Mouse (Mus musculus) MEL-GATA-1-ER (cell line): Measurements from ENCODE around the gene Phldb1.
"Not testable (repeated sequence)": the region's sequence is repeated elsewhere in the genome, so short reads cannot be mapped to it uniquely, and the experiment has no call there.

Experiments
- DNase-seq: peaks from one replicate; pipeline ENCODE4 v3.0.0-alpha.2; 2012; ENCODE audit warnings: low read depth; ENCODE audit errors: extremely low read depth

The Phldb1 gene

DNA sequence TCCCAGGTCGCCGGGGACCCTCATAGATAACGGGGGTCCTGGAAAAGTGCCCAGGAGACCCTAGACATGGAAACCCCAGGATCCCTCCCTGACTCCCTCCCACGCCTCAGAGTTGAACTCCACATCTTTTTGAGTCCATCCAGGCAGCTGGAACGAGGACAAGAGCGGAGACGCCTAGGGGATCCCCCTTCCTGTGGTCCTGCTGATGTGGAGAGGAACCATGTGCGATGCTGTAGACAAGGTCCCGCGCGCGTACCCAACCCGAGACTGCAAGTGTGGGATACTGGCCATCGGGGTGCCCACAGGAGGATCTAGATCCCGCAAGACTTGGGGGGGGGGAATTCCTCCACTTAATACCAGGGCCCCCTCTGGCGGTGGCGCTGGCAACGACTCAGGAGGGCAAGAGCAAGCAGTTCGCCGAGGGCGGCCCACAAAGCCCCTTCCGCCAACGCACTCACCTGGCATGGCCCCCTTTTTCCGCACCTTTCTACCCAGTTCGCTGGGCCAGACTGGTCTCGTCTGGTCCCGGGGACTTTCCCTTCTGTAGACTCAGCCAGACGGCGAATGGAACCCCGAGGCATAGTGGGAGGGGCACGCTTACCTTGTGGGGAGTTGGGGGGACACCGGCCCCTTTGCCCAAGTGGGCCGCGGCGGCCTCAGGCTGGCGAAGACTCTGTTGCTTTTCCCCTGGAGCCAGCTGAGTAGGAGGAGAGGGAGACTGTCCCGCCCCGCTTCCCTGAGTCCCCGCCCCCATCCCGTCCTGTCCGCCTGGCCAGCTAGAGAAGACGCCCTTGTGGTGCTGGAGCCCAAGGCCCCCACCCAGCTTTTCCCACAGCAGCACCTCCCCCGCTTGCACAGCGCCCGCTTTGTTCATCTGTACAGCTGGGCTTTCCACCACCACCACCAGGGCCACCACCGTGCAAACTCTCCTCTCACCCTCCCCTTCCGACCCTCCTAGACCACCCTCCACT is at the start of gene Phldb1:
TSS of gene Phldb1 (minus strand) at position 675 of the 971 bp plus-strand sequence.
- DNase-seq = no peak

DNA sequence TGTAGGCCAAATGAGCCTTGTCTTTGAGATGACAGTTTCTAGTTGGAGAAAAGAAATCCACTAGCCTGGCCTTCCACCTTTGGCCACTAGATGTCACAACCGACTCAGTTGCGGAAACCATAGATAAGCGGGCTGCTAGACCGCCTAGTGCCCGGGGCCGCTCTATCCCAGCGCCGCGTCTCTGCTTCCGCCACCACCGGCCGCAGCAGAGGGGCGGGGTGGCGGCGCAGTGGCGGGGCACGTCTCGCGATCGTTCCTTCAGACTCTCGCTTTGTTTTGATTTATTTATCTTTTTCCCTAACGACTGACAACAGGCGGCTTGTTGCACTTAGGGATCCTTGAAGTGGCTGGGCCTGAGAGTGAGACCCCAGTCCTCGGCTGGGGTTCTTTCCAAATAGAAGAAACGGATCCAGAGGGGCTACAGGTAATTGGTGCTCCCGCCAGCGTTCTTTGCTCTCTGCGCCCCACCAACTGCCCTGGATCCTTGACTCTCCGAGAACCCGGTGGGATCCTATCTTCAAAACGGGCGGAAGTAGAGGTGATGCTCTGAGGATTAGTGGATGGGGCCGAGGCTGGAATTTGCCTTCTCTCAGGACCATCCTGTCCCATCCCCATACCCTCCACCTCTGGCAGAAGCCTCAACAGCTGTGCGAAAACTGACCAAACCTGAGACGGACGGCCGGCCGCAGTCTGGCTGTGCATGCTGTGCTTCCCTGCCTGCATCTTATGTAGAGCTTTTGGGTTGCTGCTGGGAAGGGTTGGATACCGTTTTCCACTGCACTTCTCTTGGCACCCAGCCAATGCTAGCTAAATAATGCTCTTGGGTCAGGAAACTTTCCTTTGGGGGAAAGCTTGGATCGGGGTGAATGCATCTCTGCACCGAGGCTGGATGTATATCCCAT is 38.0 kb upstream of the Phldb1 start:
- peak; percentile 94 for DNase-seq

DNA sequence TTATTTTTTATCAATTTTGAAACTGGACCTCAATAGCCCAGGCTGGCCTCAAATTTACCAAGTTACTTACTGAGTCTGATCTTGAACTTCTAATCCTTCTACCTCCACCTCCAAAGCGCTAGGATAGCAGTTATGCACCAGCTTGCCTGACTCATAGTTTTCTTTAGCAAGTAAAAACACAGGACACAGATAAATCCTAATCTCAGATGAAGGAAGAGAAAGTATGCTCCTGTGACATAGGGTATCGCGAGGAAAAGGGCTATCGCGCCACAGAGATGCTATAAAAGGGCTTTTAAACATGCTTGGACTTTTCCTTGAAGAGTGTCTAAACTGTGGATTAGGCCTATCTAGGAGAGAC is 37.4 kb upstream of the Phldb1 start:
- no peak for DNase-seq

DNA sequence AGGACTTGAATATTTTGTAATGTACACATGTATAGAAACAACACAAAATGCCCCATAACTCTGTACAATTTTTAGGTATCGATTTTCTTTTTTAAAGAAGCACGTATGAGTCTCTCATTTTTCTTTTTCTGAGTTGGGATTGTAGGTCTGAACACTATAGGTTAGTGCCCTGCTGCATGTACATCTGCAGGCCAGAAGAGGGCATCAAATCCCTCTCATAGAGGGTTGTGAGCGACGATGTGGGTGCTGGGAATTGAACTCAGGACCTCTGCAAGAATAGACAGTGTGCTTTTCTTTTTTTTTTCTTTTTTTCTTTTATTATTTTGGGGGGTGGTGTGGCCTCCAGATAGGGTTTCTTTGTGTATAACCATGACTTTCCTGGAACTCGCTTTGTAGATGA is 36.4 kb upstream of the Phldb1 start:
- no peak for DNase-seq

DNA sequence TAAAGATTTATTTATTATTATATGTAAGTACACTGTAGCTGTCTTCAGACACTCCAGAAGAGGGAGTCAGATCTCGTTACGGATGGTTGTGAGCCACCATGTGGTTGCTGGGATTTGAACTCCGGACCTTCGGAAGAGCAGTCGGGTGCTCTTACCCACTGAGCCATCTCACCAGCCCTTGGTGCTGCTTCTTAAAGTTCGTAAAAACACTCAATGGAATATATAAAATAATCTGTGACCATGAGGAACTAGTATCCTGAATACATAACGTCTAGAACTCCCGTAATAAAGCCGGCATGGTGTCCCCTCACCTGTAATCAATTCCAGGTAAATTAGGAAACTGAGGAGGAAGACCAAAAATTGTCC is 33.0 kb upstream of the Phldb1 start:
- DNase-seq = not testable (repeated sequence)

DNA sequence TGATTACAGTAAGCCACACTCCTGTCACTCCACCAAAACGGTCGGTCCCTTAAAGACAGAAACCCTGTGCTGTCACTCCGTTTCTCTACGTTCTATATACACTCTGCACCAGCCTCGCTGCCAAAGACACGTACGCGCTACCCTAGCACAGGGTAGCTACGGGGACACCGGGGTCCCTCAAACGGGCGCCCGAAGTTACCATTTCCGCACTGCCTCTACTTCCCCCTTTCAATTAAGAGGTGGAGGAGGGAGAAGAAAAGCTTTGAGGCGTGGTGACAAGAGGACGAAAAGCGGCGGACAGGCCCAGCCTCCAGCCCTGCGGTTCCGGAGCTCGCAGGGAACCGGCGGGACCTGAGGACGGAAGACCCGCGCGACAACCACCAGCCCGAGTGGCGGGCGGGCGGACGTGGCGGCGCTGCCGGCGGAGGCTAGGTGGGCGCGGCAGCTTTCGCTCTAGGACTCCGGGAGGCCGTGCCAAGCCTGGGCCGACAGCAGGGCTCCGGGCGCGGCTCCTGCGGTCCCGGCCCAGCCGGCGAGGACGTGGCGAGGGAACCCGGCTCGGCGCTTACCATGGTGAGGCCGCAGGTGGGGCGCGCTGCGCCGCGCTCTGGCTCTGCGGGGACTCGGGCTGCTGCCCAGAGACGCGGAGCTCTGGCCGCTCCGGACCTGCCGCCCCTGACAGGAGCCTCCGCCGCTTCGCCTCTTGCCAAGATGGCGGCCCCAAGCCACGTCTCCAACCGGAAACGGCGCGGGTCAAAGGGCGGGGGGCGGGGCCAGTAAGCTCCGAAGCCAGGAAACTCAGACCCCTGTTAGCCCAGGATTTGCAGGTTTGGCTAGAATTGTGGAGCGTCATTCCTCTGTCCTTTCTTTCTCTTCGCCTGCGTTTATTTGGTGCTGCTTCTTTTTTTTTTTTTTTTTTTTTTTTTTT is 32.4 kb upstream of the Phldb1 start, which contains the start of the genes Arcn1 and Ift46:
TSS of gene Arcn1 (minus strand) at position 745 of the 928 bp plus-strand sequence.
TSS of gene Ift46 (plus strand) at position 808 of the 928 bp plus-strand sequence.
- DNase-seq = peak; percentile 77

DNA sequence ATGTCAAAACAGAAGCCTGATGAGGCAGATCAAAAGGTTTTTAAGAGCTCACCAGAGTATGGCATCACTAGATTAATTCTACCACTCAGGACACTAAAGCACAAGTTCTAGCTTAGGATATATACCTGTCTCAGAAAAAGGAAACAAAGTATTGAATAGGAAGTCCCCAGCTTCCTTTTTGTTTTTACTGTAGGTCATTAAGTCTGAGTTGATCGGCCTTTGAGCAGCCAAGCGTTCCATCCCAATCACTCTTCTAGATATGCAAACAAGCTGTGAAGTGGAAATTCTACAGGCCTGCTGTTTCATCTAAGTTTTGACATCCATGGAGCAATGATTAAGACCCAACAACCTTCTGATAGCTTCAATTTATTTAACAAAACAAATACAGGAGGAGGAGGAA is 25.9 kb upstream of the Phldb1 start:
- DNase-seq = no peak

DNA sequence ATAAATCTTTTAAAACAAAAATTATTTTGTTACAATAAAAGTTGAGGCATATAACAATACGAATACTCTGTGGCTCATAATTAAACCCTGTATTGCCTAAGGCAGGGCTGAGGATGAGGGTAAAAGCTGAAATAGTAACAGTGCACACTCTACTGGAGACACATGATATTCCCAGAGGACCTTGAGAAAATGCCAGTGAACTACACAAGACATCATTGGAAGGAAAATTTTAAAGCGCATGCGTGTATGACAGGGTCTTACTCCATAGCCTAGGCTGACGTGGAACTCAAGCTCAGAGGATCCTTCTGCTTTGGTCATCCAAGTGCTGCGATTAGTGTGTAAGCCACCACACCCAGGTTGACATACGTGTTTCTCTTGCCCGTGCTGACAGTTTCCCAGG is 13.5 kb upstream of the Phldb1 start:
- no peak for DNase-seq

DNA sequence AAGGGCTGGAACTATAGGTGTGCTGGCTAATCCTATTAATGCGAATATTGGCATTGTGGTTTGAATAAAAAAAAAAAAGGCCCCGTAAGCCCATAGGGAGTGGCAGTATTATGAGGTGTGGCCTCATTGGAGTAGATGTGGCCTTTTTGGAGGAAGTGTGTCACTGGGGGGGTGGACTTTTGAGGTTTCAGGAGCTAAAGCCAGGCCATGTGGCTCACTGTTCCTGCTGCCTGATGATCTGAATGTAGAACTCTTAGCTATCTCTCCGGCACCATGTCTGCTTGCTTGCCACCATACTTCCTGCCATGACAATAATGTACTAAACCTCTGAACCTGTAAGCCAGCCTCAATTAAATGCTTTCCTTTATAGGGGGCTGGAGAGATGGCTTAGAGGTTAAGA is 12.3 kb upstream of the Phldb1 start:
- DNase-seq = no peak

DNA sequence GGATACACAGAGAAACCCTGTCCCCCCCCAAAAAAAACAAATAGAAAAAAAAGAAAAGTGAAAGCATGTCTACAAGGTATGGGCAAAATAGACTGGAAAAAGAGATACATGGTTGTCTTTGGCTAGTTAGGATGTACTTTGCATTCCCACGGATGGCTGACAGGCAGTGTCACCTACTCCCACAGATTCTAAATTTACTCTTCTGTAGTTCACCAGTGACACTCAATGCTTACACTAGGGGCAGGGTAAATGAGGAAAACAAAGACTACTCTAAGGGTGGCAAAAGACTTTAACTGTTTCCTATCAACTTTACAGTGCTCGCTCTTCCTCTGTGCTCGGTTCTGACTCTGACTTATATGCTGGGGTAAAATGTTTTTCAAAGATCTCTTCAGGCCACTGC is 11.7 kb upstream of the Phldb1 start:
- no peak for DNase-seq

DNA sequence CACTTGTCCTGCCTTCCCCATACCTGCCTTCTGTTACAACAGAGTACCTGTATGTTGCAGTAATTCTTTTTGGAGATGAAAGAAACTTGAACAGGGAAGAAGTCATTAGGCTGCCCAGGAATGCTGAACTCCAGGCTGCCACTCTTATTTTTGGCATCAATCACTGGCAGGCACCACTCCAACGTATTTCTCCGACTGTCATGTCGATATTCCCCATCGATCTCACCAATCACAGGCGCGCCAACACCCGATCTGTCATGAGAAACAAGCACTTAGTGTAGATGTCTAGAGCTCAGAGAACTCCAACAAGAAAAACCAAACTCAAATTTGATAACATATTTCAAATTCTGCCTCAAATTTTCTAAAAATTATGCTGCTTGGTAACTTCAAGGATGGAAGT is 10.4 kb upstream of the Phldb1 start:
- DNase-seq = no peak

DNA sequence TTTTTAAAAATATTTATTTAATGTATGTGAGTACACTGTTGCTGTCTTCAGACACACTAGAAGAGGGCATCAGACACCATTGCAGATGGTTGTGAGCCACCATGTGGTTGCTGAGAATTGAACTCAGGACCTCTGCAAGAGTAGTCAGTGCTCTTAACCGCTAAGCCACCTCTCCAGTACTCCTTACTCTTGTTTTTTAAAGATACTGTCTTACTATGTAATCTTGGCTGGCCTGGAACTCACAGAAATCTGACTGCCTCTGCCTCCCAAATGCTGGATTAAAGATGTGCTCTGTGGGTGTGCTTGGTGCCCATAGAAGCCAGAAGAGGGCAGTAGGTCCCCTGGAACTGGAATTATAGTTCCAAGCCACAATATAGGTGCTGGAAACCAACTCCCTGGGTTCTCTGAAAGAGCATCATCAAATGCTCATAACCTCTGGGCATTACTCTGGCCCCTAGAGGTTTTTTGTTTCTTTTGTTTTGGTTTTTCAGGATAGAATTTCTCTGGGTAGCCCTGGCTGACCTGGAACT is 5.7 kb upstream of the Phldb1 start:
- no peak for DNase-seq

DNA sequence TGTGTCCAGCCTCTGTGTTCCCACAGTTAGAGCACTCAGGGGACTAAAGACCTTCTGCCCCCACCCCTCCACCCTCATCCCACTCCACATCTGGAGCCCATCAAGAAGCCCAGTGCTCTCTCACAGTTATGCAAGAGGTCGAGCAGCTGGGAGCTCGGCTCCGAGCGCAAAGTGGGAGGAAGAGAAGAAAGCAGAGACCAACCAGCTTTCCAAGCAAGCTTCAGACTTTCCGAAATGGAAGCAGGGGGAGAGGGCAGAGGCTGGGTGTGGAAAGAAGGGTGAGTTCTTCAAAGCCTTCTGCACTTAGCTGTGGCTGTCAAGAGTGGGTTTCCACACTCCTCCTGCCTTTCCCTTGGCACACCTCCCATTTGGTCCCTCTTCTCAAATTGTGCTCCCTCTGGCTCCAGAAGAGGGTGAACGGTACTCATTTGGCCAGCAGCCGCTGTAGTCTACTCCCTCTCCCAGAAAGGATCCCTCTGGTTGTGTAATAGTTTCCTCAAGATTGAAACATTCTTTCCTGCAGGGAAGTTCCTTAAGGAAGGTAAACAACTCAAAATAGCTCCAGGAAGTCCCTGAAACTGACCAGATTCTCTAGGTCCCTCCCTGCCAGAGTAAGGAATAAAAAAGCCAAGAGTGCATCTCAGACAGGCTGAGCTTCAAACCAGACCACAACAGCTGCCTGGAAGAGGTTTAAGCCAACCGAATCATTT is 2.4 kb upstream of the Phldb1 start:
- no peak for DNase-seq

DNA sequence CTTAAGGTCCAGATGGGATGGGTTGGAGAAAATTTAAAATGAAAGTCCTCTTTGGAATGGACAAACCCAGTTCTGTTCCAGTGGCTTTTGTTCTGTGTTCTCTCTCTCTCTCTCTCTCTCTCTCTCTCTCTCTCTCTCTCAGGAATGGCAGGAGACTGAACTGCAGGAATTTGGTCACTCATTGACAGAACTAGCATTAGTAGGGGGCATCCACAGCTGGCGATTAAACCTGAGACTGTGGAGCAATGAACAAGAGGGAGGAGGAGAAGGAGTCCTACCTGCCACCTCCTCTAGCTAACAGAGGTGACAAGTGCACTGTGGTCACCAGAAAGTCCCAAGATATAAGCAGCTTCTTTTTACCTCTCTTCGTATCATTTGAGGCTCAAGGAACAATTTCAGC is 1.3 kb upstream of the Phldb1 start:
- no peak for DNase-seq

DNA sequence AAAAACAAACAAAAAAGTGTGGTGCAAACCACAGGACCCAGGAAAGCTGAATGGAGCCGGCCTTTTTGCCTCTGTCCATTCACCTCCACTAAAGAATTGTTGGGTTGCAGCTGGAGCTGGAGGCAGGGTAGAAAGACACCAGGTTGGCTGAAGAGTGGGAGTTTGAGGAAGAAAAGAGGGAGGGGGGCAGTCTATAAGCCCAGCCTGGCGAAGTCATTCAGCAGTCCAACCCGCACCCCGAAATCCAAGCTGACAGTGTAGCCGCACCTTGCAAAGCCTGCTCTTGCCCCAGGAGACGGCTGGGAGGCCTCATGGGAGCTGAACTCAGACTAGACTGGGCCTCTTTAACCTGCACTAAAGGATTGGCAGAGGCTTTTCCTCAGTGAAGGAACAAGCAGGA is 888 bp upstream of the Phldb1 start:
- DNase-seq = no peak

DNA sequence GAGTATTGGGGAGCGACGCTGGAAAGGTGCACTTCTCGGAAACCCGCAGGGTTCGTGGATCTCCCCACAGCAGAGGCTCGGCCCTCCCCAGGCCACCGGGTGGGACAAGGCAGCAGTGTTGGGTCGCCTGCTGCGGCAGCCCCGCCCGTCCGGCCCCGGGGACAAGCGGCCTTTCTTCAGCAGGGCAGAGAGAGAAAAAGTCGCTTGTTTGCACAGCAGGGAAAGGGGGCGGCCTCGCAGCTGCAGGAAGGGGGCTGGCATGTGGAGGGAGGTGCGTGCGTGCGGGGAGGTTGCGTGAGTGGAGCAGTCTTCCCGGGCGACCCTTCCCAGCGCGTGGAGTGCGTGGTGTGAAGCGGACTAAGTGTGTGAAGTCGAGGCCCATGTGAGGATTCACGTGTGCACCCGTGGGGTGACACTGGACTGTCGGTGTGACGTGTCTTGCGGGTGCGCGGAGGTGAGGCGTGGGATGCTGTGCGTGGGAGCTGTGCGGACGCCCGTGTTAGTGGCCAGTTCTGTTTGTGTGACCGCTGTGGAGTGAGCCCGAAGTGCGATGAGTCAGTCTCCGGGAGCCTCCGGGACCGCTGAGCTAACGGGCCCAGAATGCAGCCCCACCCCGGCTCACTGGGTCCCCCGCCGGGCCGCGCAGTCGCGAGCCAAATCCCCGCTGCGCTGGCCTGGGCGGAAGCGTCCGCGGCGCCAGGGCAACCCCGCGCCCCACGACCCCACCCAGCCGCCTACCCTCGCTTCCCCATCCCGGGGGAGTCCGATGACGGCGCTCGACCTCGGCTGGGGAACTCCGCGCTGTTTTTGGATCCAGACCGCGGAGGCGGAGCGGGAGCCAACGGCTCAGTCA is 1.1 kb downstream of the Phldb1 start:
- DNase-seq = no peak

DNA sequence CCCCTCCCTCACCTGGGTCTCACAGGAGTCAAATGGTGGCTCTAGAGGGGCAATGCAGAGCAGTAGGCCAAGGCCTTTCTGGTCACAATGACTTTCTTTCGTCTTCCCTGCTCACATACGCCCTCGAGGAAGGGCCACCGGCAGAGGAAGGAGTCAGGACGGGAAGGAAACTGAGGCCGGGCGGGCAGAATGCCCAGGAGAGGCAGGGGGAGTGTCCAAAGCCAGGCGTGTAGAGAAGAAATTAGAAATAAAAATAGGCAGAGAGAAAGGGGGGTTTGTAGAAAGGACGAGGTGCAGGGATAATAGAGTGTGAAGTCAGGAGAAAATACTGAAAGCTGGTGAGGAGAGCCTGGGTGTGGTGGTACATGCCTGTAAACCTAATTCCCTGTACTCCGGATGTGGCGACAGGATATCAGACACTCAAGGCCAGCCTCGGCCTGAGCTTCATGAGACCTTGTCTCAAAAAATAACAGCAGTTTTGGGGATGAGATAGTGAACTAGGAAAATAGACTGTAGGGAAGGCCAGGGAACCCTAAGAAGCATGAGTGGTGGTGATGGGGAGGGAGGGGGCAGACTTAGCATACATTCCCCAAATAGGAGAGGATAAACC is 2.0 kb downstream of the Phldb1 start:
- DNase-seq = peak; percentile 48

DNA sequence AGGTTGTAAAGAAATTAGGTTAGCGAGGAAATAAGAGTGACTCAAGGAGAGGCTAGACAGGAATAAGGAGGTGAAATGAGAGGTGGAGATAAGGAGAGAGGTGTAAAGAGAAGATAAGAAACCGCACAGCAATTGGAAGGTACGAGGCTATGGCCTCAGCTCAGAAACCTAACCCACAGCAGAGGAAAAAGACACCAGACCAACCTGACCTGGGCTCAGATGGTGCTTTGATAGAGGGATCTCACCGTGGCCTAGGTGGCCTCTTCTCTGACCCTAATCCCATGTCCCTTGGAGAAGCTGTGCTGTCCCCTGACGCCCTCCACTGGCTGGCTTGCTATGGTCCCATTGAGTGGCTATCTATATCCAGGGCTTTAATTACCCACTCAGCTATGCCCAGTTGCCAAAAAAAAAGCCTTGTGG is 2.9 kb downstream of the Phldb1 start:
- no peak for DNase-seq

DNA sequence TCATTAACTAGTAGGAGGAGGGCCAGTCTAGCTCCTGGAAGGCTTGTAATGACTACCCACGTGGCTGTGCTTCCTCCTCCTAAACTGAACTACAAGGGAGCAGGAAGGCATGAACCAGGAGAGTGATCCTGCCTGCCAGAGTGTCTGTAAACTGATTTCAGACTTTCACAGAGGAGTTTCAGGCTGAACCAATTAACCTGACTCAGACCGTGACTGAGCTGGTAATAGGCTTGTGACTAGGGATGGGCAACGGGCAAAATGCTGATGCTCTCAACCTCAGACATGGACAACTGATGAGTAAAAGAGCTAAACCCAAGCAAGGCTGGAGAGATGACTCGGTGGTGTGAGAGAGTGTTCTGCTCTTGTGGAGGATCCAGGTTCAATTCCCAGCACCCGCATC is 7.6 kb downstream of the Phldb1 start:
- DNase-seq = no peak
